Mouse (Mus musculus) cerebellum, adult 11-12 months (tissue): ENCODE data around the gene Wdr78.

Experiments used
- DNase-seq: peaks from one replicate; pipeline ENCODE4 v3.0.0; 2022

The Wdr78 gene

GRCm38 (mm10) chr4:103048046-103048445 lies 66.3 kb downstream of the Wdr78 start:
- no peak for DNase-seq

- DNase-seq, result no peak
These were observed 71.4 kb downstream of the Wdr78 start for GRCm38 (mm10) chr4:103042997-103043396.

DNA sequence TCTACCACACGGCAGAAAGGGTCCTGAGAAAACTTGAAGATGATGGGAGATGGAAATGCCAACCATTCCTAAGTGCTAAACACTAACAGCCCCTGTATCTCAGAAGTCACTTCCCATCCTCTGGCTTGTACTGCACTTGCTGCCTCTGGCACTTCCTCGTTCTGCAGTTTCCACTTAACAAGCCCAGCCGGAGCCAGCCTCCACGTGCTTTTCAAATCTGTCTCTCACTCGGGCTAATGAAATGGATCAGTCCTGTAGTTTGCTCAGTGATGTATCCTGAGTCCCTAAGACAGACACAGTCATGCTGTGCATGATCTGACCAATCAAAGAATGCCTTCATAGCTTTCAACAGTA lies 74.5 kb downstream of the Wdr78 start:
- no peak for DNase-seq

- no peak for DNase-seq
These were observed 75.1 kb downstream of the Wdr78 start for GRCm38 (mm10) chr4:103039103-103039837.

GRCm38 (mm10) chr4:103028177-103029088 lies 85.9 kb downstream of the Wdr78 start:
- DNase-seq, result no peak

DNA sequence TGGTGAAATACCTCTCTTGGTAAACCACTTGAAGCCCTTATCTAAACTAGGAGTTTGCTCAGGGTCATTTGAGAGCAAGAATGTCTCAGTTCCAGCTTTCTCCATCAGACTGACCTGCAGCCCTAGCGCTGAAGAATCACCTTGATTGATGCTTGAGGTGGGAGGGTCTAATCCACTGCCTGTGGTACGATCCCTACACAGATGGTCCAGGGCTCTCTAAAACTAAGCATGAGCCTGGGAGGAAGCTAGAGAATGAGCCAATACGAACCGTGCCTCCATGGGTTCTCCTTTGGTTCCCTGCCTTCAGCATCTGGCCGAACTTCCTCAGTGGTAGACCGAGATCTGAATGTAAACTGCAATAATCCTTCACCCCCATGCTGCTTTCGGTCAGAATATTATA lies 86.6 kb downstream of the Wdr78 start:
- no peak for DNase-seq

DNA sequence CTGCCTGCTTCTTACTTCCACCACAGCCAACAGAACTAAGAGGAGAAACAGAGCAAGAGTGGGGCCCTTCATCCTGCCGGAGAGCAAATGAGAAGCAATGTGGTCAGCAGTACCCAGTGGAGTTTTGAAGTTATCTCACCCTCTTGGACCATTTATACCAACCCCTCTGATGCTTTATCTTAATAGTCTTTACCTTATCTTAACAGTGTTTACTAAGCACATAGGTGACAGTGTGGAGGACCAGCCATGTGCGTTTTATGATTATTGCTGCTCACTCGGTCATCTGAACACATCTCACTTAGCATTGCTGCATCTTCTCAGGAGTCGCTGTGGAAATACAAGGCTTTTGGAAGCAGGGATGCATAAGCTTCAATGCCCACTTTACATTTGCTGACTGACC lies 87.7 kb downstream of the Wdr78 start, which contains the start of gene Insl5:
Insl5 (minus strand) TSS at position 222 of the 400 bp plus-strand sequence.
- no peak for DNase-seq

GRCm38 (mm10) chr4:103013490-103013889 lies 100.9 kb downstream of the Wdr78 start:
- no peak for DNase-seq

DNA sequence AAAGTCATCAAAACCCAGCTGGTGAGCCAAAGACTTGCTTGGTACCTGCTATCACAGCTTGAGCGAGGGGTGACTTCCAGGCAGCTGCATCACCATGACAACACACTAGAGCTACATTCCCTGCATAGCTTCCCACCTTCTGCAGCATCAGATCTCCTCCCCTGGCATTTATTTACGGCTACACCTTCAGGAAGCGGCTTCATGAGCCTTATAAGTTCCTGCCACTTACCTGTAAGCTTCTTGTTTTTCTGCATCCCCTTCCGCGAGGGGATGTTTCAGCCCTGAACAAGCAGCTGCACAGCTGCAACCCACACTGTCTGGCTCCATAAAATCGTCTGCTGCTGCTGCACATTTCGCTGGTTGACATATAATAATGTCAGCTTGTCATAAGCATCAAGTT lies 102.5 kb downstream of the Wdr78 start:
- DNase-seq, result no peak

DNA sequence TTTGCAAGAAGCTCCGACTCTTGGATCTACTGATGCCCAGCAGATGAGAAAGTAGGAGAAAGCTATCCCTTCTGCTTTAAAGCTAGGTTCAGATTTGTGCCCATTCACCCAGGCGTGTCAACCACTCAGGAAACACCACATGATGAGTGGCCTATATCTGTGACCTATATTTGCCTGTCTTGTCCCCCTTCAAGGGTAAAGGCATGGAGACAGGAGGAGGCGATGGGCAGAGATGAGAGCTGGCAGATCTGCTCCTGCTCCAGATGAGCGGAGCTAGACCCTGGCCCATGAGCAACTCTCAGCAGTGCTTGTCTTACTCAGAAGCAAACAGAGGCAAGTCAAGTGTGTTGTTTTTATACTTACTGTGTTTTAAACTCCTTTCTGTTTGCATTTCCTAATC lies 103.6 kb downstream of the Wdr78 start:
- no peak for DNase-seq

DNA sequence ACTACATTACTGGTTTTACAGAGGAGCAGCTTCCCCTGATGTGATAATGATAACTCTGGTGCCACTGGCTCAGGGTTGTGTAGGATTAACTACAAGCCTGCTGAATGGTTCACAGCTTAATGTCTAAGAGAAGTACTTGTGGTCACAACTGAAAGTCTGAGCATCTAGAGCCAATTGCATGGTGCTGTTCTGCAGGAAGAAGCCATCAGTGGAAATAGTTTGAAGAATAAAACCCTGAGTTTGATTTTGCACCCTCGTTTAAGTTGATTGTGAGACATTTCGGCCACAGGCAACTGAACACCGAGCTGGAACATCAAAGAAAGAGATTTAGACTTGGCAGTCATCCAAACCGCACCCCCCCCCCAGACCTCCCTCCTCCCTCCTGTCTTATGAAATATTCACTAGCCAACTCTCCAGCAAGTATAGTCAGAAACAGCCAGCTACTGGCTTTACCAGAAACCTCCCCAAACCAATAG lies 107.4 kb downstream of the Wdr78 start:
- DNase-seq, result no peak

GRCm38 (mm10) chr4:103006266-103006665 lies 108.1 kb downstream of the Wdr78 start:
- no peak for DNase-seq

DNA sequence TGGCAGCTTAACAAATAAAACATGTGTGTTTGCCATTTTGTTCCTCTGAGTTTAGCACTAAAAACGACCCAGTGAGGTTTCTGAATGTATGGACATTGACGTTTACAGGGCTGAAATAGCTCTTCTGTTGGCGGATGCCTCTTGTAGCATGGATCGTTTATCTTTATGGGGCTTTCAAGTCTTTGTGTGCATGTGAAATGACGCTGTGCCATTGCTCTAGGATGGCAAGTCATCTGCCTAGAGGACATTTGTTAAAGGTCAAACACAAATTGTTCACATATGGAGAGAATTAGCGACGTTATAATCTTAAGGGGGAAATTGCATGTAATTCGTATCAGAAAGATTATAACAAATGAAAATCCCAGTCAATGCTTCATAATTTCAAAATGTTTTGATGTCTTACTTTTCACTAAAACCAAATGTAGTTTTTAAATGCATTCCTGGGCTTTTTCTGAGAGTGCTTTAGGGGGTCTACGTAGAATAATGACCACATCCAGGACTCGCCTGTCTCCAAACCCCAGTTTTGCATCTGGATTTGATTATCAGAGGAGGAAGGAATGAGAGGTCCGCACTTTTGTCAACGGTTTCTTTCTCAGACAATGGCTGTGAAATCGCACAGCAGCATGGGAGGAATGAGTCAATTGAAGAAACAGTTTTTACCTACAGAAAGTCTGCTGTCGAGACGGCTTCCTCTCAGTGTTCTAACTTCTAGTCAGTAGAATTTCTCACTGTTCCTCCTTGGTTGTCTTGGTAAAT lies 109.0 kb downstream of the Wdr78 start:
- DNase-seq, result no peak

GRCm38 (mm10) chr4:103004681-103005080 lies 109.7 kb downstream of the Wdr78 start:
- no peak for DNase-seq

- no peak for DNase-seq
These were observed 122.7 kb downstream of the Wdr78 start for GRCm38 (mm10) chr4:102991685-102992084.

DNA sequence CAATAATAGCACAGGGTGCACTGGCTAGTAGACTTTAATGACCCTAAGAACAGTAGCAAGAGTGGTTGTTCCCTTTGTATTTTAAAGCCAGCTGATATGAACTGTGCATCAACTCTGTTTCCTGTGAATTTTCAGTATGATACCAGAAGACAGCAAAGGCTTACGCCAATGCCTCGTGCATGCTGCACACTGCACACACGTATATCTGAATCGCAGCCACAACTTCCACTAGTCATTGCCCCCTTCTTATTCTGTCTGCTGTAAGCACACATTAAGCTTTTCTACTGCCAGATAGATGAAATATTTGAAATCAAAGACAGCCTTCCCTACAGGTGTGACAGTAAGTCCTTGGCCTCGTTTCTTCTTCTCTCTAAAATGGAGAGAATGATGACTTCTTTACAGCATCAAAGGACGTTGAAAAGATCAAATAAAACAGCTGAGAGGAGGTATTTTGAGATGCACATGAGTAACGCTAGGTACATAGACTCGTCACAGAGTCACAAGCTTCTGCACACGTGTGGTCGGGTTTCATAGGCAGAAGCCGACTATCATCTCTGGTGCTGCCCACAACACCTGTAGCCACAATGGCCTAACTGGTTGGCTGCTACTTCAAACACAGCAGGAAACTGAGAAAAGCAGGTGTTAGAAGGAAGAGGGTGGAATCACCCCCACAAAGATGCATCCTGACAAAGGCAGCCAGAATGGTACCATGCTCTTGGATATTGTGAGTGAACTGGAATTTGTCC lies 123.6 kb downstream of the Wdr78 start:
- no peak for DNase-seq

DNA sequence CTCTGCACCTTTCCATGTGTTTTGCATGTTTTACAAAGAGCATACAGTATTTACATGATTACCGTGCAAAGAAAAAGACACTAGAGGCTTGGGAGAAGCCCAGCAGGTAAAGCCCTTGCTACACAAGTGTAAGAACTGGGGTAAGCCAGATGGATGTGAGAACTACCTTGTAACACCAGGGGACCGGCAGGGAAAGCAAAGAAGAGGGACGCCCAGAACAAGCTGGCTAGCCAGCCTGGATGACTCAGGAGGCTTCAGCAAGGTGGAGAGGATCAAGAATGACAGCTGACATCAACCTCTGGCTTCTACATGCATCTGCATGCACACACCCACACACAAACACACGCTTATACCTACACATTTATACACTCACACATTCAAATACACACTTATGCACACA lies 124.3 kb downstream of the Wdr78 start:
- DNase-seq, result no peak

DNA sequence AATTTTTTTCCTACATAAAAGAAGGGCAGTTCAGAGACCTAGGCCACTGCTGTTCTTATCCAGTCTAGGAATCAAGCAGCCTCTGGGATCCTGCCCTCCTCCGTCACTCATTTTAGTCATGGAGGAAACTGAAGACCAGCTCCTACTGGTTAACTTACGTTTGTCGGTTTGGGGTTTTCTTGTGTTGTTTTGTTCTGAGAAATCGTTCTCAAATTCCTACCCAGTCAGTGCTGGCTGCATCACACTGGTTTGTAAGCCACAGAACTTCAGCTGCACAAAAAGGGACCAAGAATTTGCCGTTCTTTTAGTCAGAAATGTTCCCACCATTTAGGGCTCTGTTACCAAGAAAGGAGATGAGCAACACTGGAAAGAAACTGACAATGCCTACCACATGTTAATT lies 125.0 kb downstream of the Wdr78 start:
- no peak for DNase-seq

DNA sequence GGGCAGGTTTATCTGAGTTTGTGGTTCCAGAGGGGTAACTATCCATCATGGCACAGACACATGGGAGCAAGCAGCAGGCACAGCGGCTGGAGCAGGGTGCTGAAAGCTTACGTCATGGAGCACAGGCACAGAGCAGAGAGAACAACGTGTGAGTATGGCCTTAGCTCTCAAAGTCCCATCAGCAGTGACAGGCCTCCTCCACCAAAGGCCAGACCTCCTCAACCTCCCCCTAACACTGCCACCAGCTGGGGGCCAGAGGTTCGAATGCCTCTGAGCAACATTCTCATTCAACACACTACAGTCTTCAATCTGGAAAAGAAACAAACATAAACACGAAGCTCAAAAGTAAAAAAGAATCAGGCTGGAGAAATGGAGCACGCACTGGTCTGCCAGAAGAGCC lies 125.8 kb downstream of the Wdr78 start:
- DNase-seq, result no peak
